Mouse (Mus musculus): ENCODE measurements around the gene Tax1bp3.

DNA sequence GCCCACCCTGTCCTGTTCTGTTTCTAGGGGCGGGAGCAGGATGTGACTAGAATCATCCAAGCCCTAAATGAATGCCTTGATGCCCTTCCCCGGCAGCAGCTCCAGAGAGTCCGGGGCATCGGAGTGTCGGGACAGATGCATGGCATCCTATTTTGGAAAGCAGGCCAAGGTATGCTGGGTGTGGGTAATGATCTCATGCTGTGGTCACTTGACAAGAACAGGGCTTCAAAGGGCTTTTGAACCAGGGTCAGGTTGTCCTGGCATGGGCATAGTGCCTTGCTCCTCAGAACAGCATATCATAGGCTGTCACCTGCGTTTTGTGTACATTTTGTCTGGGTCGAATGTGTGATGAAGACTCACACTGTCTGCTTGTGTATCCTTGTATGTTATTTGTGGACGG lies 27.0 kb downstream of the Tax1bp3 start:
- TF ChIP-seq GATA1 (IDR thresholded peaks at IDR 0.05; ENCODE audit: borderline replicate concordance, low read length) (no peak), FLI1 (IDR thresholded peaks at IDR 0.05; ENCODE audit: low read length) (no peak)

Measured in megakaryocyte, embryonic 14.5 days (primary cell).